In genomic region chr7:3332619-3333521, GRCm38 (mm10) we compare ENCODE assay signal across 7 mouse cellular contexts. TPM values are rescaled to one million over a fixed set of nuclear protein-coding genes. Genes with fewer than 3 reads are reported as not detected.
A peak's percentile ranks its signal among the peaks of the same experiment; 100 is the strongest.
DNase-seq lines count a peak whose midpoint lies in the region; ATAC-seq and TF ChIP-seq lines count a peak whose summit lies in the region.

Gene Cacng7 (plus strand): TSS chr7:3332955.

- intact Hi-C loops in left cerebral cortex, postnatal 36 days (cut with DNase I) = loop anchor here (10.0 kb wide), 1 partner anchor 62 kb away; the partner anchor contains the start of gene Cacng8

- ATAC-seq in forebrain, embryonic 12.5 days (ENCODE audit: low FRiP score) = peak; percentile 85

- H3K79me2 ChIP-seq in myocyte (ENCODE audit: control insufficient read depth, insufficient read depth) = no peaks in the 10 kb centered on the region

- H3K9ac ChIP-seq in forebrain, embryonic 12.5 days = peak within 1 kb of the TSS; percentile 84

- H3K4me2 ChIP-seq in forebrain, embryonic 12.5 days = peak within 1 kb of the TSS; percentile 73
- H3K4me2 ChIP-seq in myocyte (ENCODE audit: low read depth) = peak within 1 kb of the TSS; percentile 71

- H3K27ac ChIP-seq in forebrain, embryonic 12.5 days = peak within 1 kb of the TSS; percentile 92

- TF ChIP-seq POLR2A in brain, embryonic 14.5 days (IDR thresholded peaks at IDR 0.05; ENCODE audit: borderline replicate concordance, extremely low read depth, insufficient read depth, insufficient read length, poor library complexity, severe bottlenecking) = peak; percentile 8; the same call in 1 of the 2 replicates
- TF ChIP-seq POLR2A in myocyte (IDR thresholded peaks at IDR 0.05; ENCODE audit: insufficient read length, low read depth) = no peak

- peaks cover 4% of the 10 kb centered on the region; the same call in 1 of the 2 replicates for H3K36me3 ChIP-seq in forebrain, embryonic 12.5 days (replicated peaks)
- H3K36me3 ChIP-seq in myocyte (ENCODE audit: control insufficient read depth, insufficient read depth) = no peaks in the 10 kb centered on the region

- H3K4me1 ChIP-seq in forebrain, embryonic 12.5 days = peaks cover 34% of the 10 kb centered on the region

- no peaks in the 10 kb centered on the region for H3K9me3 ChIP-seq in forebrain, embryonic 12.5 days

- no peak for TF ChIP-seq CTCF in brain, embryonic 14.5 days (IDR thresholded peaks at IDR 0.05; ENCODE audit: borderline replicate concordance, extremely low read depth, insufficient read depth, insufficient read length)

- DNase-seq in Muller cell, postnatal 12 days (ENCODE audit: inconsistent ontology term) = peak; percentile 92
- DNase-seq in brain, embryonic 14.5 days (ENCODE audit: low read depth) = peak; percentile 92
- peak; percentile 38 for DNase-seq in heart, postnatal 4 days
- peak; percentile 50 to 66 for DNase-seq in left cerebral cortex, postnatal 36 days (ENCODE audit: low spot score in 2 of 2)
- DNase-seq in ovary, postnatal 10 days (ENCODE audit: low spot score) = no peak

- H3K27me3 ChIP-seq in forebrain, embryonic 12.5 days = peaks cover 3% of the 10 kb centered on the region; the same call in 1 of the 2 replicates
- H3K27me3 ChIP-seq in myocyte (ENCODE audit: control insufficient read depth, insufficient read depth, insufficient read length) = no peaks in the 10 kb centered on the region

- H3ac ChIP-seq in myocyte (ENCODE audit: control insufficient read depth, insufficient read length) = no peak within 1 kb of the TSS

- WGBS in forebrain, embryonic 12.5 days = 1% methylated on average over 63 of the region's 65 CpGs

- H3K4me3 ChIP-seq in forebrain, embryonic 12.5 days (replicated peaks) = peak within 1 kb of the TSS; percentile 70
- peak within 1 kb of the TSS; percentile 8 for H3K4me3 ChIP-seq in myocyte

TF ChIP-seq in myocyte, 11 proteins besides CTCF, POLR2A, EP300 and RAD21:
- TF ChIP-seq POLR2AphosphoS2 (IDR thresholded peaks at IDR 0.05; ENCODE audit: insufficient read length, low read depth) (no peak), CEBPB (IDR thresholded peaks at IDR 0.05; ENCODE audit: insufficient read depth, poor library complexity, severe bottlenecking) (no peak), USF1 (IDR thresholded peaks at IDR 0.05; ENCODE audit: low read depth) (no peak), TCF12 (IDR thresholded peaks at IDR 0.05; ENCODE audit: insufficient read depth, poor library complexity, severe bottlenecking) (no peak), MYOD1 (IDR thresholded peaks at IDR 0.05; ENCODE audit: control insufficient read depth in 1 of 3, insufficient read length in 2 of 3, low read depth in 2 of 3) (no peak), SRF (IDR thresholded peaks at IDR 0.05; ENCODE audit: control insufficient read depth, insufficient read length, low read depth) (no peak), TCF3 (IDR thresholded peaks at IDR 0.05; ENCODE audit: insufficient read length, low read depth) (no peak)

RNA-seq across cellular contexts. Expression of gene Cacng7, which starts in this region (rescaled TPM):
- 145 and 171 TPM in 2 replicates for polyA plus RNA-seq in brain, embryonic 14.5 days (2012; rRNA removed)
- polyA plus RNA-seq in forebrain, embryonic 12.5 days (2016; fragmentation: Nextera tagmentation; extraction: Ambion mirVana) = 3.9 and 4.0 TPM in 2 replicates
- 1 to 10 TPM; 6.9 to 7.4 TPM for total RNA-seq in heart, postnatal 4 days (2021)
- total RNA-seq in left cerebral cortex, postnatal 36 days (2021) = 100 to 1,000 TPM; 182 to 196 TPM
- polyA plus RNA-seq in myocyte (2012; fragmentation: generic; extraction: Trizol) = 0.72 TPM

Comparison
In these comparisons a context has a peak if more than half of its experiments do, and no peak if none do; other contexts are left out.
1. RNA of gene Cacng7 (total RNA-seq): 182 to 196 TPM in left cerebral cortex, postnatal 36 days; 6.9 to 7.4 TPM in heart, postnatal 4 days; every median in the first group is over 10 times any median in the second.
2. RNA of gene Cacng7 (polyA plus RNA-seq): 145 to 171 TPM in brain, embryonic 14.5 days; 3.9 to 4.0 TPM in forebrain, embryonic 12.5 days and 0.72 TPM in myocyte (single experiment); every median in the first group is over 10 times any median in the second.